Mouse (Mus musculus) hindbrain, embryonic 16.5 days (tissue): ENCODE measurements around the gene Zfr2. TPM values are rescaled to one million over a fixed set of nuclear protein-coding genes. Genes with fewer than 3 reads are reported as not detected.
A peak's percentile ranks its signal among the peaks of the same experiment; 100 is the strongest.

Source experiments
- ATAC-seq: fragments of 200-750 bp; cut with Nextera tagmentation; 2 replicates; pipeline ENCODE4 v1.8.0; 2017; ENCODE audit warnings: moderate TSS enrichment, moderate library complexity
- H3K27ac ChIP-seq: fragments of 300-500 bp; sonication (generic); 2 replicates; pipeline ENCODE4 v1.5.1; 2014; ENCODE audit warnings: low read depth, mild to moderate bottlenecking, control low read depth, low read length, moderate library complexity
- H3K27me3 ChIP-seq: fragments of 300-500 bp; sonication (generic); replicated peaks from 2 replicates; pipeline ENCODE4 v1.6.1; 2014; ENCODE audit warnings: low read length; ENCODE audit not compliant: control insufficient read depth, insufficient read depth
- H3K36me3 ChIP-seq: fragments of 300-500 bp; sonication (generic); 2 replicates; pipeline ENCODE4 v1.6.1; 2014; ENCODE audit warnings: mild to moderate bottlenecking, low read length, moderate library complexity, mixed read lengths; ENCODE audit not compliant: control insufficient read depth, insufficient read depth
- H3K4me1 ChIP-seq: fragments of 300-500 bp; sonication (generic); 2 replicates; pipeline ENCODE4 v1.6.1; 2014; ENCODE audit warnings: low read depth, low read length; ENCODE audit not compliant: control insufficient read depth, insufficient read depth
- H3K4me2 ChIP-seq: fragments of 300-500 bp; sonication (generic); 2 replicates; pipeline ENCODE4 v1.6.1; 2014; ENCODE audit warnings: mild to moderate bottlenecking, low read length, control low read depth, moderate library complexity
- H3K4me3 ChIP-seq: fragments of 300-500 bp; sonication (generic); 2 replicates; pipeline ENCODE4 v1.5.1; 2014; ENCODE audit warnings: mild to moderate bottlenecking, low read length, control low read depth, moderate library complexity
- H3K9ac ChIP-seq: fragments of 300-500 bp; sonication (generic); 2 replicates; pipeline ENCODE4 v1.6.1; 2014; ENCODE audit warnings: low read depth, mild to moderate bottlenecking, control low read depth, low read length, moderate library complexity
- H3K9me3 ChIP-seq: fragments of 300-500 bp; sonication (generic); 2 replicates; pipeline ENCODE4 v1.6.1; 2014; ENCODE audit warnings: mild to moderate bottlenecking, low read length, moderate library complexity; ENCODE audit not compliant: control insufficient read depth
- WGBS: fragments of 180-500 bp; shearing (Covaris S2); extraction: QIAGEN DNeasy Blood & Tissue Kit; methylation state at CpG from one replicate; pipeline ENCODE4 v1.1.7; 2014; 5-methylcytosine and 5-hydroxymethylcytosine counted together
- polyA plus RNA-seq: library from polyadenylated mRNA; unstranded; fragments of >200 nt; fragmentation: Nextera tagmentation; extraction: Ambion mirVana; gene quantifications from 2 replicates; pipeline ENCODE4 v1.2.1, GENCODE M21; 2015

Zfr2 gene
- polyA plus RNA-seq, 1 experiment from 2014 or later: 23.8 TPM

- Histone ChIP-seq H3K27ac (no peak overlapping the region), H3K4me1 (peaks cover 21% of the 10 kb centered on the region), H3K4me2 (peak overlapping the region; percentile 78), H3K4me3 (peak overlapping the region; percentile 50), H3K36me3 (peaks cover 34% of the 10 kb centered on the region), H3K27me3 (no peaks in the 10 kb centered on the region), H3K9ac (peak overlapping the region; percentile 74), H3K9me3 (no peaks in the 10 kb centered on the region)
- no peak for ATAC-seq
- 87% methylated on average over 16 of the region's 16 CpGs for WGBS
Observed at GRCm38 (mm10) chr10:81268643-81269412, 35.9 kb downstream of the Zfr2 start.

- no peak overlapping the region for H3K27ac ChIP-seq
- H3K9me3 ChIP-seq: no peaks in the 10 kb centered on the region; the same call in 1 of the 2 replicates
- WGBS: 94% methylated on average over 20 of the region's 21 CpGs
- no peak overlapping the region for H3K9ac ChIP-seq
- no peak for ATAC-seq
- no peak overlapping the region for H3K4me2 ChIP-seq
- no peaks in the 10 kb centered on the region for H3K27me3 ChIP-seq
- peaks cover 12% of the 10 kb centered on the region for H3K4me1 ChIP-seq
- peaks cover 27% of the 10 kb centered on the region for H3K36me3 ChIP-seq
- no peak overlapping the region for H3K4me3 ChIP-seq
Observed at GRCm38 (mm10) chr10:81272356-81272755, 39.4 kb downstream of the Zfr2 start.

GRCm38 (mm10) chr10:81273842-81274241, 40.9 kb downstream of the Zfr2 start:
- Histone ChIP-seq H3K9ac (no peak overlapping the region), H3K27me3 (no peaks in the 10 kb centered on the region), H3K27ac (no peak overlapping the region), H3K4me3 (no peak overlapping the region), H3K4me1 (peaks cover 7% of the 10 kb centered on the region), H3K9me3 (no peaks in the 10 kb centered on the region; the same call in 1 of the 2 replicates), H3K36me3 (peaks cover 27% of the 10 kb centered on the region), H3K4me2 (no peak overlapping the region)
- ATAC-seq: no peak
- 92% methylated on average over 19 of the region's 19 CpGs for WGBS

GRCm38 (mm10) chr10:81277676-81278075, 44.7 kb downstream of the Zfr2 start:
- 77% methylated on average over 22 of the region's 22 CpGs for WGBS
- Histone ChIP-seq H3K27ac (no peak overlapping the region), H3K27me3 (no peaks in the 10 kb centered on the region), H3K4me3 (no peak overlapping the region), H3K9me3 (no peaks in the 10 kb centered on the region; the same call in 1 of the 2 replicates), H3K9ac (no peak overlapping the region), H3K4me2 (no peak overlapping the region), H3K36me3 (peaks cover 9% of the 10 kb centered on the region), H3K4me1 (no peaks in the 10 kb centered on the region)
- no peak for ATAC-seq

- Histone ChIP-seq H3K9ac (no peak overlapping the region), H3K4me1 (no peaks in the 10 kb centered on the region), H3K4me2 (no peak overlapping the region), H3K9me3 (no peaks in the 10 kb centered on the region; the same call in 1 of the 2 replicates), H3K27me3 (peaks cover 5% of the 10 kb centered on the region), H3K36me3 (no peaks in the 10 kb centered on the region), H3K27ac (no peak overlapping the region), H3K4me3 (no peak overlapping the region)
- ATAC-seq: no peak
- WGBS: 51% methylated on average over 10 of the region's 10 CpGs
Observed at GRCm38 (mm10) chr10:81279496-81279895, 46.5 kb downstream of the Zfr2 start.

- no peaks in the 10 kb centered on the region for H3K36me3 ChIP-seq
- H3K9ac ChIP-seq: no peak overlapping the region
- H3K4me1 ChIP-seq: peaks cover 2% of the 10 kb centered on the region; the same call in 1 of the 2 replicates
- WGBS: 55% methylated on average over 6 of the region's 6 CpGs
- H3K4me2 ChIP-seq: no peak overlapping the region
- peaks cover 16% of the 10 kb centered on the region for H3K27me3 ChIP-seq
- no peak for ATAC-seq
- H3K4me3 ChIP-seq: no peak overlapping the region
- H3K27ac ChIP-seq: no peak overlapping the region
- H3K9me3 ChIP-seq: no peaks in the 10 kb centered on the region
Observed at GRCm38 (mm10) chr10:81284189-81284588, 51.2 kb downstream of the Zfr2 start.

GRCm38 (mm10) chr10:81284719-81285118, 51.8 kb downstream of the Zfr2 start:
- ATAC-seq: no peak
- H3K9ac ChIP-seq: no peak overlapping the region; the same call in 1 of the 2 replicates
- H3K4me1 ChIP-seq: peaks cover 2% of the 10 kb centered on the region; the same call in 1 of the 2 replicates
- H3K27ac ChIP-seq: no peak overlapping the region
- peak overlapping the region; percentile 53 for H3K4me3 ChIP-seq
- no peaks in the 10 kb centered on the region for H3K36me3 ChIP-seq
- peak overlapping the region; percentile 92; the same call in 1 of the 2 replicates for H3K4me2 ChIP-seq
- no peaks in the 10 kb centered on the region for H3K9me3 ChIP-seq
- WGBS: 12% methylated on average over 17 of the region's 17 CpGs
- H3K27me3 ChIP-seq: peaks cover 16% of the 10 kb centered on the region

GRCm38 (mm10) chr10:81285694-81286450, 52.9 kb downstream of the Zfr2 start:
- peaks cover 5% of the 10 kb centered on the region; the same call in 1 of the 2 replicates for H3K4me1 ChIP-seq
- H3K36me3 ChIP-seq: no peaks in the 10 kb centered on the region
- H3K9me3 ChIP-seq: no peaks in the 10 kb centered on the region
- peaks cover 18% of the 10 kb centered on the region for H3K27me3 ChIP-seq
- peak overlapping the region; percentile 53 for H3K4me3 ChIP-seq
- 2% methylated on average over 54 of the region's 54 CpGs for WGBS
- H3K9ac ChIP-seq: peak overlapping the region; percentile 73
- peak; percentile 72 for ATAC-seq
- H3K4me2 ChIP-seq: peak overlapping the region; percentile 92
- H3K27ac ChIP-seq: no peak overlapping the region

GRCm38 (mm10) chr10:81286586-81286985, 53.6 kb downstream of the Zfr2 start:
- no peaks in the 10 kb centered on the region for H3K36me3 ChIP-seq
- H3K4me2 ChIP-seq: no peak overlapping the region
- no peak overlapping the region for H3K4me3 ChIP-seq
- WGBS: 53% methylated on average over 6 of the region's 6 CpGs
- H3K9ac ChIP-seq: no peak overlapping the region
- no peak overlapping the region for H3K27ac ChIP-seq
- H3K27me3 ChIP-seq: peaks cover 18% of the 10 kb centered on the region
- H3K9me3 ChIP-seq: no peaks in the 10 kb centered on the region
- no peak for ATAC-seq
- peaks cover 5% of the 10 kb centered on the region; the same call in 1 of the 2 replicates for H3K4me1 ChIP-seq
